Mouse (Mus musculus): ENCODE results near the gene Fbxl13.

Gene Fbxl13

GRCm38 (mm10) chr5:21528068-21528842, 117.2 kb downstream of the Fbxl13 start:
- in situ Hi-C loops (cut with MboI; ENCODE audit: low sequenced_read_pairs): no loop called here

GRCm38 (mm10) chr5:21527488-21527911, 117.9 kb downstream of the Fbxl13 start:
- in situ Hi-C loops (cut with MboI; ENCODE audit: low sequenced_read_pairs): no loop called here

DNA sequence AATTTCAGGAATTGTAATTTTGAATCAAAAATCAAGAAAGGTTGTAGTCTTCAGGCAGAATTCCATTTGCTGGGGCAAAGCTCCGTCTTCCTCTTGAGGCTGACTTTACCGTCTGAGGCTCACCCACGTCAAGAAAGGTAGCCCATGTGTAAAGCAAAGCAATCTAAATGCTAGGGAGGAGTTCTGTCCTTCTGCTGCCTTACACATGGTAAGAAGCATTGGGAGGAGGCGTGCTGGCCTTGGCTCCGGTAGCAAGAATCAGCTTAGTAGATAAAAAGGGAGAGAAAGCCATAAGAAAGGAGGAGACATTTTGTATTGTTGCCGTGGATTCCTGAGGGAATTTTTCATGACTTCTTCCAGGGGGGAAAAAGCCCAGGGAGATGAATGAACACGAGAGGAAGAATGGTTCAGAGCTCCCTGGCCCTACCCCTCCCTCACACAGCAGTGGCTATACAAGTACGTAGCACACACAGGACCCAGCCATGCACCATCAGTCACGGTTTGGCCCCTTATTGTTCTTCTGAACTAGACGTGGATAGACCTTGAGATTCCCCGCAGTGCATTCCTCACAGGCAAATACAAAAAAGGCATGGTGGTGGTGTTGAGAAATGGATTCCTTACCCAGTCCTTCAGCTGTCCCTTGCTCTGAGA, 118.5 kb downstream of the Fbxl13 start:
- in situ Hi-C loops (cut with MboI; ENCODE audit: low sequenced_read_pairs): no loop called here

DNA sequence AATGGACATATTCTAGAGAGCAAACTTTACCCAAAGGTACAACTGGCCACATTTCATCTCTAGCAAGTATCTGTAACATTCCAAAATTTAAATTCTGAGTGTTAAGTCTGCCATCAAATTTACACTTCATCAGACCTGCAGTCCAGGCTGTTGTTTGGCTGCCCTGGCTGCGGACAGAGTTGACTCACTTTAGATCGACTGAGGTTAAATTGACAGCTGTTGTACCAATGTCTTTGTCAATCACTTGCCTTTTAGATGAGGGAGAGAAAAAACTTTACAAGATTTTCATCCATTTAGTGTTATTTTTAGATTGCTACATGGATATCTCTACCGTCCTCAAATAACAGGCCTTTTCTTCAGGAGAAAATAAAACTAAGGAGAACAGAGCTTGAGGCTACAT, 126.3 kb downstream of the Fbxl13 start:
- in situ Hi-C loops (cut with MboI; ENCODE audit: low sequenced_read_pairs): no loop called here

GRCm38 (mm10) chr5:21518207-21518606, 127.2 kb downstream of the Fbxl13 start:
- in situ Hi-C loops (cut with MboI; ENCODE audit: low sequenced_read_pairs): no loop called here

DNA sequence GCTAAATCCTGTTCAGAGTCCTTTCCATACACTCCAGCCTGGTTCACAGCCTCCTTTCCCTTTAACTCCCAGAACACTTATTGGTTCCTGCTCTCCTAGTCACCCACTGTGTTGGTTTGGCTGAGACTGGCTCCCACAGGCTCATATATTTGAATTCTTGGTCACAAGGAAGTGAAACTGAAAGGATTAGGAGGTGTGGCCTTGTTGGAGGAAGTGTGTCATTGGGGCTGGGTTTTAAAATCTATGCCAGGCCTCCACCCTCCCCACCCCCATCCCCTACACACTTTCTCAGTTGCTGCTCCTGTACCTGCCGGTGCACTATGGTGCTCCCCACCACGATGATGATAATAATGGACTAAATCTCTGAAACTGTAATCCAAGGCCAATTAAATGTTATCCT, 127.9 kb downstream of the Fbxl13 start:
- in situ Hi-C loops (cut with MboI; ENCODE audit: low sequenced_read_pairs): no loop called here

- in situ Hi-C loops (cut with MboI; ENCODE audit: low sequenced_read_pairs): no loop called here
Observed at GRCm38 (mm10) chr5:21513363-21513762, 132.1 kb downstream of the Fbxl13 start.

- in situ Hi-C loops (cut with MboI; ENCODE audit: low sequenced_read_pairs): no loop called here
Observed at GRCm38 (mm10) chr5:21509801-21510200, 135.6 kb downstream of the Fbxl13 start.

DNA sequence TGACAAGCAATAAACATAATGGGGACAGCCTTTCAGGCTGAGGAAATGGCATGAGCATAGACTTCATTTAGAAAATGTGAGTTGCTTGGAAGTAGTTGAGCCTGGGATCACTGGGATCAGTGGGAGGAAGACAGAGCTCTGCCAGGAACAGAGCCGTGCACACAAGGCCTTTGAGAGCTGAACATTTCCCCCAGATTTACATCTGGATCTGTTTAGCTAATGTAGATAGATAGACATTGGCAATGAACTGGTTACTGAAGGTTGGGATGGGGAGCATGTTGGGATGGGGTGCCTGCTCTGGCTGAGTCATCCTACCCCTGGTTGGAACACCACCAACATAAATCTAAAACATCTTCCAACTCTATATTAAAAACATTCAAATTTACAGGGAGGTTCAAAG, 138.5 kb downstream of the Fbxl13 start:
- in situ Hi-C loops (cut with MboI; ENCODE audit: low sequenced_read_pairs): no loop called here

- in situ Hi-C loops (cut with MboI; ENCODE audit: low sequenced_read_pairs): no loop called here
Observed at GRCm38 (mm10) chr5:21505159-21505558, 140.3 kb downstream of the Fbxl13 start.

- in situ Hi-C loops (cut with MboI; ENCODE audit: low sequenced_read_pairs): no loop called here
Observed at GRCm38 (mm10) chr5:21502936-21503610, 142.4 kb downstream of the Fbxl13 start.

- in situ Hi-C loops (cut with MboI; ENCODE audit: low sequenced_read_pairs): no loop called here
Observed at GRCm38 (mm10) chr5:21500941-21501340, 144.5 kb downstream of the Fbxl13 start.

- in situ Hi-C loops (cut with MboI; ENCODE audit: low sequenced_read_pairs): no loop called here
Observed at GRCm38 (mm10) chr5:21500133-21500532, 145.3 kb downstream of the Fbxl13 start.

DNA sequence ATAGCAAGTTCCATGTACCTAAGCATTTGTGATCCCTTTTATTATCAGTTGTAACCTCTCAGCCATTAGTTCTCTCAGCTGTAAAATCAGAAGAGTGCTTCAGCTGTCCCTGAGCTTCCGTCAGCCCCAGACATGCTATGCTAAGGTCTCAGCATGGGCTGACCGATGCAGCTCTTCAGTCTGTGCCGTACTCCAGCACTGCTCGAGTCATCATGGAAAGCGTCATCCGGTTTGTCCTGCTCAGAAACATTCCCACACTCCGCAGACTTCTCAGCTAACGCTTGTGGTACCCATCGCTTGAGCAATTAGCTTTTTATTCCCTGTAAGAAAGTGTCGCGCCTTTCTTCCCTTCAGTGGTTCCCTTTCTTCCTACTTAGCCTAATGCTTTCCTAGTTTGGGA, 146.5 kb downstream of the Fbxl13 start:
- in situ Hi-C loops (cut with MboI; ENCODE audit: low sequenced_read_pairs): no loop called here

DNA sequence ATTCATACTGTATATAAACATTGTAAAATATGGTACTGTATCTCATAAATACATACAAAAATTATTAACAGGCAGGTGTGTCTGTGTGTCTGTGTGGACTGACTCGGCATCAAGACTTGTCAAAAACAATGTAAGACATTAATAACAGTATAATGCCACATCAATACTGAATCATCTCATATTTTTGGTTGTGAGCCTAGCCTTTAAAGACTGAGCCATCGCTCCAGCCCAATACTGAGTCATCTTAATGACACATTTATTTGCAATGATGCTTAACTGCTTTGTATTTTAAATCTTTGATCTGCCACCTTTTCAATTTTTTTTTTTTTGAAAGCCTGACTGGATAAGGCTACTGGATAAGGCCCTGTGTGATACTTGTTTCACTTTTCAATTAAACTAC, 146.9 kb downstream of the Fbxl13 start:
- in situ Hi-C loops (cut with MboI; ENCODE audit: low sequenced_read_pairs): no loop called here

DNA sequence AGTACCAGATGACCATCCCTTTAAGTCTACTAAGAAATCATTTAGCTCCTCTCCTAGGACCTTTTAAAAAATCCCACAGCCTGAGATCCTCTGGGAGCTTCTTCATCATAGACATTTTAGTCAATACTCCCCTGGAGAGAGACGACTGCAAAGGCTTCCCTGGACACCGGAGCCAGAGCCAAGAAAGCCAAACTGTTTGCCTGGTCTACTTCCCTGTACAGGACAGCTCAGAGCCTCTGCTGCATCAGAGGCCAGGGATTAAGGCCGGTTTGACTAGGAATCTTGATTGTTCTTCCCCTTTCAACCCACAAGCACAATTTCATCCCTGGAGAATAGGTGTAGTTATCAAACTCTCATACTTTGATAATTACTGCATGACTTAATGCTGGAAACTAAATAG, 148.6 kb downstream of the Fbxl13 start:
- in situ Hi-C loops (cut with MboI; ENCODE audit: low sequenced_read_pairs): no loop called here

GRCm38 (mm10) chr5:21496321-21496720, 149.1 kb downstream of the Fbxl13 start:
- in situ Hi-C loops (cut with MboI; ENCODE audit: low sequenced_read_pairs): no loop called here

GRCm38 (mm10) chr5:21494781-21495180, 150.7 kb downstream of the Fbxl13 start:
- in situ Hi-C loops (cut with MboI; ENCODE audit: low sequenced_read_pairs): no loop called here

GRCm38 (mm10) chr5:21493294-21493999, 152.0 kb downstream of the Fbxl13 start:
- in situ Hi-C loops (cut with MboI; ENCODE audit: low sequenced_read_pairs): no loop called here

GRCm38 (mm10) chr5:21492213-21492612, 153.2 kb downstream of the Fbxl13 start:
- in situ Hi-C loops (cut with MboI; ENCODE audit: low sequenced_read_pairs): no loop called here

GRCm38 (mm10) chr5:21491469-21491868, 154.0 kb downstream of the Fbxl13 start:
- in situ Hi-C loops (cut with MboI; ENCODE audit: low sequenced_read_pairs): no loop called here

Measured in CH12F3 (cell line).